Mouse (Mus musculus) gastrocnemius, adult 2 months (tissue): ENCODE measurements around the gene Ly86. TPM values are rescaled to one million over a fixed set of nuclear protein-coding genes. Genes with fewer than 3 reads are reported as not detected.

Experiments used
- DNase-seq: peaks from one replicate; pipeline ENCODE4 v3.0.0; 2022
- H3K27ac ChIP-seq: fragments of 200-600 bp; 2 replicates; pipeline ENCODE4 v1.8.1; 2022; ENCODE audit warnings: mild to moderate bottlenecking
- H3K4me3 ChIP-seq: fragments of 200-600 bp; 2 replicates; pipeline ENCODE4 v1.8.1; 2022; ENCODE audit warnings: mild to moderate bottlenecking, moderate library complexity
- CTCF ChIP-seq: fragments of 200-600 bp; IDR thresholded peaks from 2 replicates; pipeline ENCODE4 v1.8.1; 2022; ENCODE audit warnings: antibody characterized with exemption, mild to moderate bottlenecking, moderate library complexity
- intact Hi-C: fragments of 180-260 bp; cut with DNase I; formaldehyde crosslinking; loops from one replicate; pipeline ENCODE4 v1.15.1; 2025
- total RNA-seq, 2 experiments: library from RNA; stranded (reverse); gene quantifications; 2 replicates each; pipeline ENCODE4 v1.2.3; 2021

Ly86 gene
- total RNA-seq, 2 experiments from 2014 or later = 0.67 to 0.71 TPM

- no peak for TF ChIP-seq CTCF
- DNase-seq = no peak
- no peak overlapping the region for H3K4me3 ChIP-seq
- intact Hi-C loops = no loop called here
- H3K27ac ChIP-seq = no peak overlapping the region
These were observed 12.0 kb upstream of the Ly86 start for GRCm38 (mm10) chr13:37332779-37333543.

- DNase-seq = no peak
- Histone ChIP-seq H3K27ac (no peak overlapping the region), H3K4me3 (no peak overlapping the region)
- no peak for TF ChIP-seq CTCF
- intact Hi-C loops = no loop called here
These were observed 11.5 kb upstream of the Ly86 start for GRCm38 (mm10) chr13:37333544-37333870.

- no peak for TF ChIP-seq CTCF
- DNase-seq = no peak
- Histone ChIP-seq H3K4me3 (no peak overlapping the region), H3K27ac (no peak overlapping the region)
- intact Hi-C loops = no loop called here
These were observed 7.7 kb upstream of the Ly86 start for GRCm38 (mm10) chr13:37337269-37337668.

GRCm38 (mm10) chr13:37337871-37338270, 7.1 kb upstream of the Ly86 start:
- no peak overlapping the region for H3K4me3 ChIP-seq
- intact Hi-C loops = no loop called here
- DNase-seq = no peak
- no peak overlapping the region for H3K27ac ChIP-seq
- TF ChIP-seq CTCF = no peak

GRCm38 (mm10) chr13:37342804-37343203, 2.2 kb upstream of the Ly86 start:
- H3K4me3 ChIP-seq = no peak overlapping the region
- no peak overlapping the region for H3K27ac ChIP-seq
- TF ChIP-seq CTCF = no peak
- DNase-seq = no peak
- intact Hi-C loops = no loop called here

- peak overlapping the region; percentile 33; the same call in 1 of the 2 replicates for H3K4me3 ChIP-seq
- intact Hi-C loops = no loop called here
- TF ChIP-seq CTCF = no peak
- H3K27ac ChIP-seq = no peak overlapping the region
- no peak for DNase-seq
These were observed 815 bp downstream of the Ly86 start for GRCm38 (mm10) chr13:37345823-37346222.

GRCm38 (mm10) chr13:37347871-37348595, 3.0 kb downstream of the Ly86 start:
- no peak for DNase-seq
- no peak overlapping the region for H3K4me3 ChIP-seq
- intact Hi-C loops = no loop called here
- TF ChIP-seq CTCF = no peak
- no peak overlapping the region for H3K27ac ChIP-seq

GRCm38 (mm10) chr13:37349051-37349450, 4.0 kb downstream of the Ly86 start:
- intact Hi-C loops = no loop called here
- H3K27ac ChIP-seq = no peak overlapping the region

GRCm38 (mm10) chr13:37353016-37353415, 8.0 kb downstream of the Ly86 start:
- H3K27ac ChIP-seq = no peak overlapping the region
- H3K4me3 ChIP-seq = no peak overlapping the region
- DNase-seq = no peak
- no peak for TF ChIP-seq CTCF
- intact Hi-C loops = no loop called here

More at GRCm38 (mm10) chr13:37349051-37349450, 4.0 kb downstream of the Ly86 start:
- TF ChIP-seq CTCF = no peak
- no peak for DNase-seq
- no peak overlapping the region for H3K4me3 ChIP-seq

- Histone ChIP-seq H3K27ac (no peak overlapping the region), H3K4me3 (no peak overlapping the region)
- no peak for DNase-seq
- intact Hi-C loops = no loop called here
- no peak for TF ChIP-seq CTCF
These were observed 8.9 kb downstream of the Ly86 start for GRCm38 (mm10) chr13:37353868-37354267.

GRCm38 (mm10) chr13:37354432-37354831, 9.4 kb downstream of the Ly86 start:
- TF ChIP-seq CTCF = no peak
- no peak overlapping the region for H3K27ac ChIP-seq
- H3K4me3 ChIP-seq = no peak overlapping the region
- intact Hi-C loops = no loop called here
- DNase-seq = no peak

- intact Hi-C loops = no loop called here
These were observed 10.8 kb downstream of the Ly86 start for GRCm38 (mm10) chr13:37355642-37356331.

GRCm38 (mm10) chr13:37356549-37356948, 11.5 kb downstream of the Ly86 start:
- intact Hi-C loops = no loop called here
- no peak for TF ChIP-seq CTCF
- DNase-seq = no peak
- Histone ChIP-seq H3K27ac (no peak overlapping the region), H3K4me3 (no peak overlapping the region)

More at GRCm38 (mm10) chr13:37355642-37356331, 10.8 kb downstream of the Ly86 start:
- TF ChIP-seq CTCF = no peak
- Histone ChIP-seq H3K27ac (no peak overlapping the region), H3K4me3 (no peak overlapping the region)
- DNase-seq = no peak
